Mouse (Mus musculus) CD4-positive, CD25-positive, alpha-beta regulatory T cell (primary cell): ENCODE measurements around the gene Tmem50a. TPM values are rescaled to one million over a fixed set of nuclear protein-coding genes. Genes with fewer than 3 reads are reported as not detected.

Source experiments
- polyA plus RNA-seq: library from polyadenylated mRNA; unstranded; fragments of 100-300 nt; shearing (Covaris generic); gene quantifications from one replicate; pipeline ENCODE4 v1.2.1, GENCODE M21; 2017

Tmem50a gene
- polyA plus RNA-seq: 474 TPM

DNA sequence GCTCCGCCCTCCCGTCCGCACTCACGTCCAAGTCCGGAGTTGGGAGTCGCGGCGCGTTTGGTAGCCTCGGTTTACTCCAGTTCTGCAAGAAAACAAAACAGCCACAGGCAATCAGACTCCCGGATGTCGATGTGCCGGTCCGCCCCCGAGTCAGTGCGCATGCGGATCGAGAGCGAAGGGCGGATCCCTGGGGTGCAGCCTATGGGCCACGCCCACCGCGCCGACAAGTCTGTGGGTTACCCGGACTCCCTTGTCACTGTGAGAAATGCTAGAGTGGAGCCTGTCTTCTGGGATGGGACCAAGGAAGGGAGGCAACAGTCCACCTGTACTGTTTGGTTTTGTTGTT, at the start of gene Tmem50a:
Gene Tmem50a, minus strand, starts transcription at position 161 of the 346 bp plus-strand sequence.

DNA sequence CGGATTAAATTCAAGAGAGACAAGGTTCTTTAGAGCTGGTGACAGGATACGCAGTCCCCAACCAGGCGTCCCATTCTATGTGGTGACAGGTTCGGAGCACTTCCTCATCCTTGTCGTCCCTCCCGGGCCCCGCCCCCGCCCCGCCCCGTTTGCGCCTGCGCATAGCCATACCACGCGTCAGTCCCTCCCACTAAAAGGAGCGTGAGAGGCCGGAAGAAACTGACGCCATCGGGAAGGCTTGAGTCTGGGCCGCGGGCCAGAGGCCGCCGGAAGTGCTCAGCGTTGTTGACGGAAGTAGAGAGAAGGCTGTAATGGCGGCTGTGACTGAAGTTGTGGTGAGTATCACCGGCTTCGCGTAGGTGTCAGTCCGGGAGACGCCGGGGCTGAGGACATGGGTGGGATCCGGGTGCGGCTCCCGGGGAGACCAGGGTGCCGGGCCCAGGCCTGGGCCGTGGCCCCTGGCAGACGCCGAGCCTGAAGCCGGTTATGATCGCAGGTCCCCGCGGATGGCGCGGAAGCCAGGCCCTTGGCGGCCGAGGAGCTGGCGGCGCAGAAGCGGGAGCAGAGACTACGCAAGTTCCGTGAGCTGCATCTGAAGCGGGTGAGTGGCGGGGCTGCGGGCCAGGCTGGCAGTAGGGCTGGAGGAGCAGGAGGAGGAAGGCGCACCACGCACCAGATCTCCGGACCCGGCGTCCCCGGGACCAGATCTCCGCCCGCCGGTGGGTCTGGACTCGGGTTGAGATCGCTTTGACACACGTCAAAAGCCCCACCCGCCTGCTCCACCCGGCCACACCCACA, 16.1 kb upstream of the Tmem50a start, which contains the start of gene Syf2:
Gene Syf2, plus strand, starts transcription at position 215 of the 798 bp plus-strand sequence.

DNA sequence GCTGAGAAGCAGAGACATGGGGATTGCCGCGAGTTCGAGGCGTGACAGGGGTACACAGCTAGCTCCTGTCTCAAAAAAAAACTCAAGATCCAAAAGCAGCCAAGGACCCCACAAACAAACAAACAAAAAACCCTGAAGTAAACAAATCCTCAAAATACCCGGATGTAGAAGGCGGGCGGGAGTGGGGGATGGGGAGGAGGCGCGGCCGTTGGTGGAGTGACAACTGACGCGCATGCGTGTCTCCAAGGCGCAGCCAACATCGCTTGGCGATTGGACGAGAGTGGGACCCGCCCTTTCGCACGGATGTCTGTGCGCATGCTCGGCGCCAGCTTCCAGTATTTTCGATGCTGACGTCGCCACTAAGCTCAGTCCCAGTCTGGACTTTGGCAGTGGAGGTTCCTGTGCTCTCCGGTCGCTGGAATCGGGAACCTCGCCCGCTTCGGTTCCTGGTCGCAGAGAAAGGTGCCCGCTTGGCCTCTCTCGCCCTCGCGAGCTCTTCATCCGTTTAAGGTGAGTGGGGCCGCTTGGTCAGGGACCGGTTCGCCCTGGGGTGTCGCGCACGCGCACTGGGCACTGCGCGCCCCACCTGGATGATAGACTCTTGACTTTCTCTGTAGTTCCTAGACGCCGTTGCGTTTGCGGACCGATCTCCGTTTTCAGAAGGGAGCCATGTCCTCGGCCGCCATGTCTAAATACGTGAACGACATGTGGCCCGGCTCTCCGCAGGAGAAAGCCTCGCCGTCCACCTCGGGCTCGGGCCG, 8.6 kb upstream of the Tmem50a start, which contains the start of gene Rsrp1:
Gene Rsrp1, plus strand, starts transcription at position 335 of the 761 bp plus-strand sequence.

DNA sequence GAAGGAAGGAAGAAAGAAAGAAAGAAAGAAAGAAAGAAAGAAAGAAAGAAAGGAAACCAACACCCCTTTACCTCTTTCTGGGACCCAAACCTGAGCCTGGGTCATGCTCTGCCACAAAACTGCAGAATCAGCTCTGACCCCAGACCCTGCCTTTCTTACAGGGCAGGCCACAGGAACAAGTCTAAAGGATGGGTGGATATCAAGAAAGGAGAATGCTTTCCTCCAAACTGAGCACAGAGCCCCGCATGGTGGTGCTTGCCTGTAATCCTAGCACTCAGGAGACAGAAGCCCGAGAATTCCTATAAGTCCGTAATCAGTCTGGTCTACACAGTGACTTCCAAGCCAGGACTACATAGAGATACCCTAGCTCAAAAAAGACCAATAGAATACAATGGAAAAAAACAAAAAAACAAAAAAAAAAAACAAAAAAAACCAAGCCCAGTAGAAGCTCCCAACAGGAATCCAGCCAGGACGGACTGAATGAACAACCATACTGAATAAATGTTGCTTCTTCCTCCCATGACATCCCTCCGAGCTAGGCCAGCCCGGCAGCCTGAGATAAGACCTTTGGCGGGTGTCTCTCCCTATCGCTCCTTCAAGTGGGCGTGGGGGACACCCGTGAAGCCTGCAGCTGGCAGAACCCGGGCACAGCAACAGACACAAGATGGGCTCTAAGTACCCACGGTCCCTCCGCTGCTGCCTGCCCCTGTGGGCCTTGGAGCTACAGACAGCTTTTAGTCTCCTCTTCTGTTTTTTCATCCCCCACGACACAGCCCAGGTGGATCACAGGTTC, 50.7 kb downstream of the Tmem50a start, which contains the start of gene Rhd:
Gene Rhd, plus strand, starts transcription at position 600 of the 793 bp plus-strand sequence.

DNA sequence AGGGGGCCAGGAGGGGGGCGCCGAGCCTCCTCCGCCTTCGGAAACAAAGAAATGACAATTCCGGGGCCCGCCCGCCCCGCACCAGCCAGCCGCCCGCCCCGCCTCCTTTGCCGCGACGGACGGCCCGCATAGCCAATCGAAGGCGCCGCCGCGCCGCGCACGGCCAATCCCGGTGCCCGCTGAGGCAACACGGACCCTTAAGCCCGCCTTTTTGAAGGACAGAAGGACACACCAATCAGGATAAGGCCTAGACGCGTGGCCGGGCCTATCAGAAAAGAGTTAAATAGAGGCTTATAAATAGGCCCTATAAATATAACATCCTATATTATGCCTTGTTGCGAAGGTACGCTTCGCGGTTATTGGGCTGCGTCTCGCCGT, 61.6 kb downstream of the Tmem50a start, which contains the start of gene Maco1:
Gene Maco1, minus strand, starts transcription at position 87 of the 378 bp plus-strand sequence.

Other genes with a start within 250 kb of the Tmem50a start
- gene Man1c1, start 210.7 kb downstream of the Tmem50a start, polyA plus RNA-seq: 6.5 TPM
- 68.2 TPM for gene Ldlrap1, start 147.0 kb downstream of the Tmem50a start, polyA plus RNA-seq
- 26.6 TPM for gene Maco1, start 61.7 kb downstream of the Tmem50a start, polyA plus RNA-seq
- gene Rhd, start 50.5 kb downstream of the Tmem50a start, polyA plus RNA-seq: 0.43 TPM
- 755 TPM for gene Rsrp1, start 8.6 kb upstream of the Tmem50a start, polyA plus RNA-seq
- 211 TPM for gene Syf2, start 15.9 kb upstream of the Tmem50a start, polyA plus RNA-seq
- gene Runx3, start 205.6 kb upstream of the Tmem50a start, polyA plus RNA-seq: 19.0 TPM